Mouse (Mus musculus) frontal cortex, postnatal 10 days (tissue): Measurements from ENCODE around the gene Pyroxd2.

Experiments used
- DNase-seq, 2 experiments: peaks; one replicate each; pipeline ENCODE4 v3.0.0; 2022; ENCODE audit warnings: low spot score in 2 of 2, mixed read lengths in 1 of 2

Pyroxd2 gene

DNA sequence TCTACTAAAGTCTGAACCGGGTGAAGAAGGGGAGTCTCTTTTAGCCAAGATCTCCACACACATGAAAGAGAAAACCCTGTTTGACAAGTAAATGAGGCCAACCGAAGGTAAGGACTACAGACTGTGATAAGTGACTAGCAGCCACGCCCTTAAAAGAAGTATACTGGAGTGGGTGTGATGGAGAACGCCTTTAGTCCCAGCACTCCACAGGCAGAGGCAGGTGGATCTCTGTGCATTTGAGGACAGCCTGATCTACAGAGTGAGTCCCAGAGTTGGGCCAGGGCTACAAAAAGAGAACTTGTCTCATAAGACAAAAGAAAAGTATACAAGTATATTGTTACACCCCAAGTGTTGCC is 6.7 kb downstream of the Pyroxd2 start:
- DNase-seq, result no peak

DNA sequence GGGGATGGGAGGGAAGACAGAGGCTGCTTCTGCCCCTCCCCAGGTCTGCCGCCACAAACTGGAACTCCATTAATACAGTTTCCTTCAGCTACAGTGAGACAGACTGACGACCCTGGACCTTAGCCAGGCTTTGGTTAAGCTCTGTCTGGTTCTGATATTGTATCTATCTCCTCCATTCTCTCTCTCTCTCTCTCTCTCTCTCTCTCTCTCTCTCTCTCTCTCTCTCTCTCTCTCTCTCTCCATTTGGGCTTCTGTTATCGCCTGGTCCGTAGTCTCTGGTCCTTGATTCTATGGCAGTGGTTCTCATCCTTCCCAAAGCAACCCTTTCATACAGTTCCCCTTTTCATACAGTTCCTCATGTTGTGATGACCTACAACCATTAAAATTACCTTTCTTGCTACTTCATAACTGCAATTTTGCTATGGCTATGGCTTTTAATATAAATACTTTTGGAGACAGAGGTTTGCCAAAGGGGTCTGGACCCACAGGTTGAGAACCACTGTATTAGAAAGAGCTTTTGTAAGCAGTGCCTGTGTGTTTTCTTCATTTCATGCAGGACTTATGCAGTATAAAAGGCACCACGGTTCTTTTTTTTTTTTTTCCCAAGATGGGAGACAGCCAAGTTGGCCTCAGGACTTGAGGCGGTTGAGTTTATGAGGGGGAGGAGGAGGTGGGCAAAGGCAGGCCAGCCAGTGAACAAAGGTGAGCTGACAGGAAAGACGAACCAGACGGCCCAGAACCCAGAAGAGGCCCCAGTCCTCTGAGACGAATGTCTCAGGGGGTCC is 7.3 kb downstream of the Pyroxd2 start:
- DNase-seq, result no peak

DNA sequence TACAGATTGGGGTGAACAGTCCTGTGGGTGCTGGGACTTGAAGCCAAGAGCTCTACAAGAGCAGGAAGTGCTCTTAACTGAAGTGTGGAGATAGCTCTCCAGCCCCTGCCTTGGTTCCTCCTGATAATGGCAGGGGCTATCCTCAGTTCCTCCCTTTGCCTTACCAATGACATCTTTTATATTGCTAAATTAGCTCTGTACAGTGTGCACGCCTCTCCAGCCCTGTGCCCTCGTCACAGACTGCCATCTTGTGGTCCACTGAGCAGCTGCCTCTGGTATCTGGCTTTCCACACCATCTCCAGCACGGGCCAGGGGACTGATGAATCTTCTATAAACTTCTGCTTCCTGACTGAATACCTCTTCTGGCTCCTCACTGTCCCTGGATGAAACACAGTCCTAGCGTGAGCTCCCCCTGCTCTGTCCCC is 8.4 kb downstream of the Pyroxd2 start:
- DNase-seq, result peak in 1 of 2 experiments; percentile 65

DNA sequence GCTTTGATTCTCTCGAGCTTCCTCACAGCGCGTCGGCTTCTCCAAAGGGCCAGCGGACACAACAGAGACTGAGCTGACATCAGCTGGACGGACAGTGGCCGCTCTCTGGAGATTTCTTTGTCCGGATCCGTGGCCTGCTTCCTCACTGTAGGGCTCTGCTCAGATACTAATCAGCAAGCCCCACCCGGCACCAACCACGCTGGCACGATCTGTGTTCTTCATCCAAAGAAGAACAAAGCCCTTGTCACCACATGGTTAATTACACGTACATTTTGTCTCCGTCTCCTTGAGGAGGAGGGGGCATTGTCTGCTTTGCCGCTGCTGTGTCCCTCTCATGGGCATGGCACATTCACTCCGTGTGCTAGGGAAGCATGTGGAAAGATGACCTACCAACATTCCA is 9.3 kb downstream of the Pyroxd2 start:
- no peak for DNase-seq

DNA sequence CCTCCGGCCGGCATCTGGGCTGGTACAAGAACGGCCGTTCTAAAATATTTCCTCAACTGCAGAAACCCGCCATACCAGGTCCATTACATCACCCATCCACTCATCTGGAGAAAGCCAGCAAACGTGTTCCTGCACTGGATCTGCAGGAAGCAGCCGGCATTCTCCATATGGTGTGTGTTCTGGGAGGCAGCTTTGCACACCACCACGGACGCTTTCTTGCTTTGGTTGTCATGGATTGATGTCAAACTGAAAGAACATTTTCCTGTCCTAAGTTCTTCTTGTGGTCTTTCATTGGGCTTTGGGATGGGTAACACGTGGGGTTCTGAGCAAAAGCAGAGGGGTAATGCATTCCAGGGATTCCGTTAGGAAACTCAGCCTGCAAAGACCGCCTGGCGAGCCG is 10.7 kb downstream of the Pyroxd2 start:
- DNase-seq, result no peak

DNA sequence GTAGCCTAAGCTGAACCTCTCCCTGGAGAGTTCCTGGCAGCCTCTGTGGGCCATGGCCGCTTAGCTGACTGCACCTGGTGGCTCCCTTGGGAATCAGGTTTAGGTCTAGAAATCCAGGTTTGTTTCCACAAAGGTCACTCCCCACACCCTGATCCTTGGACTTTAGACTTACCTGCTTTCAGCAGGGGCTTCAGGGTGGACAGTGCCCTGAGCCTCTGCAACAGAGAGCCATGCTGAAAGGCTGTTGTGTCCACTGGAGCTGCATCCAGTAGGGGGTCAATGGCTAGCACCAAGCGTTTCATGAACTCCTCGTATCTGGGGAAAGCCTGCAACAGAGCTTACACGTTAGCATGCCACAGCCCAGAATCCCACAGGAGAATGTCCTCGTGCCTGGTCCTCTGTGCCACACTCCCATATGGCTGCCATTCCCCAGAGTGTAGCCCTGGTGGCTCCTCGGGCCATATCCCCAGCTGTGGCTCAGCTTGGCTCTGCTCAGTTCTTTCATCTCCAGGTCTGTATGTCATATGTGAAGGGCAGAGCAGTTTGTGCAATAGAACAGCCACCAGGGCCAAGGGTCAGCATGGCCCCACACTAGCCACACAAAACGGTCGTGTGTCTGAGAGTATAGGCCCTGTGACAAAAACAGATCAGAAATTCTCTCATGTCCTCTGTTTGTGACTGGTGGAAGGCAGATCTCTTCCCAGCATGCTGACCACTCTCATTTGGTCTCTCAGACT is 12.2 kb downstream of the Pyroxd2 start:
- no peak for DNase-seq

DNA sequence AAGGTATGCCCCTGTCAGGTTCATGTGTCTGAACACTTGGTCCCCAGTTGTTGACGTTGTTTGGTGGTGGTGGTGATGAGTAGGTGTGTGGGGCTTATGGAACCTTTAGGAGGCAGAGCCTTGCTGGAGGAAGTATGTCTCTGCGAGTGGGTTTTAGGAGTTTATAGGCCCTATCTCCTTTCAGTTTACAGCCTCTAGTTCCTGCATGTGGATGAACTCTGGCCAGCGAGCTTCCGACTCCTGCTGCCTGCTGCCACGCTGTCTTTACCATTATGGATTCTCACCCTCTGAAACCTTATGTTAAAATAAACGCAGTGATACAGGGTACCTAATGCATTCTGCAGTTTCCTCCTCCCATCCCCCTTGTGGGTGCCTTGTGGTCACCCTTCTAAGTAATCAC is 12.8 kb downstream of the Pyroxd2 start:
- no peak for DNase-seq

DNA sequence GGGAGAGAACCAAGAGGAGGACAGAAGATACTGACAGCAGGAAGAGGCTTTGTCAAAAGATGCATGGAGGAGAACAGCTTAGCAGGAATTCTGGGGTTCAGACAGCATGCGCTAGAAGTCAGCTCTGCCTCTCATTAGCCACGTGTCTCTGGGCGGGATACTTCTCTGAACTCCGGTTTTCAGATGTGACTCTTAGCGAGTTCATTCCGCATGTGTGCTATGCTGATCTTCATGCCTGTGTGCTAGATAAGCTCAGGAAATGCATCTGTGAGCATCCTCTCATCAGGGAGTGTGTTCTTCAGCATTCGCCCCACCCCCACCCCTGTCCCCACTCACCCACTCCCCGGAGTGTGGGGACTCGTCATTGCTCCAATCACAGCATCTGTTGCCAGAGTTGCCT is 14.8 kb downstream of the Pyroxd2 start:
- no peak for DNase-seq

DNA sequence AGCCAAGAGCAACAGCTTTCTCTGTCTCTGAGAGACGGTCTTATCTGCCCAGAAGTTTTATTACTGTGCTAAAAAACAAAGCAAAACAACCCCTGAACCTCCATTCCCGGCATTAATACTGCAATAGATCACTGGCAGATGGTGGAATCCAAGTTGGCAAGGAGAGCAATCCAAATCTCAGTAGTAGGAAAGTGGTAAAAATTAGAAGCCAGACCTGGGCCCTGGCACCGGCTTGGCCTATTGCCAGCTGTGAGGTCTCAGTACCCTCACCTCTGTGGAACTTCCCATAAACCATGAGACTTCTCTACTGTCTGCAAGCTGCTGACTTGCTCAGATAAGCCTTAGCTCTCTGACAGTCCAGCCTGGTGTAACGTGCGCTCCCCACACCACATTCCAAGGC is 17.6 kb downstream of the Pyroxd2 start:
- DNase-seq, result no peak

DNA sequence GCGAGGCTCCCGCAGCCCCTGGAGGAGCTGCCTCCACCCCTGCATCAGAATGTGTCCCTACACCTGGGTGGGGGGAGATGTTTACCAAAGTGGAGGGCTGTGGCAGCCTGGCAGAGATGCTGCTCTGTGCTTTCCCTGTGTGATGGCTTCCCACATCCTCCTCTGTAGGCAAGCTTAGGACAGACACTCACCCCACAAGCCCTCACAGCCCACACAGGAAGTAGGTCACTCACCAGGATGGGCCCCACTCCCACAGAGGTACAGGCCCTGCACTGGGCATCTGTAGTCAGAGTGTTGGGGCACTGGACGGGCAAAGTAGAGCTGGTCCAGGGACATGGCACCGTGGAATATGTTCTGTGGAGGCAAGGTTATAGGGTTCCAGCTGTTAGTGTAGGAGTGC is 25.2 kb downstream of the Pyroxd2 start:
- no peak for DNase-seq

DNA sequence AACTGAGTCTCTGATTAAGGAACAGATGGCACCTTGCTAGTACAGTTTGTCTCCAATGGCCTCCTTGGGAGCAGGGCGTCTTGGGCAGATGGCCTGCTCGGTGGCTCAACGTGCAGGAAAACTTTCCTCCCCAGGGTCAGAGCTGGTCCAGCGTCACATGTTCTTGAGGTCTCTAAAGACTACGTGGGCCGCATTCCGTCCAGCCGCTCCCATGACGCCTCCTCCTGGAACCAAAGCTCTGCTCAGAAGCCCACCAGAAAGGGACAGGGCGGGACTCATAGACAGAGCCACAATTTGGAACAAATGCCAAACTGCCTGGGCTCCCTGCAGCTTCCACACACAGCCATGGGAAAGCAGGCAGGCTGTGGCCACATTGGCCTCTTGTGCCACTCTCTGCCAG is 25.8 kb downstream of the Pyroxd2 start:
- DNase-seq, result no peak

DNA sequence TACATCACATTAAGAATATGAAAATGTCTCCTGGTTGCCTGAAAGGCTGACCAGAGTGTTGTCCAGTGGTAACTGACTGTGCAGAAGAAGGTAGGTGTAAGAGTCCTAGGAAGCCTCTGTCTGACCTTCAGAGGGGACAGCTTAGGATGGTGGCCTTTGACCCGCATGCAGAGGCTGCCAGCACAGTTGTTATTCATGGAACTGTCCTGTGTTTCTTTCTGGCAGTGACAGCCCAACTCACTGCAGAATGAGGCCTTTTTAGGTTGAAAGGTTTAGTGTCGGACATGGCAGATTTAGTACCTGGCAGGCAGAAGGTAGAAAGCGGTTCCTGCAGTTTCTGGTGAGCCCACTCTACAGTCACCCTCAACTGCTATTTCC is 26.6 kb downstream of the Pyroxd2 start:
- no peak for DNase-seq

DNA sequence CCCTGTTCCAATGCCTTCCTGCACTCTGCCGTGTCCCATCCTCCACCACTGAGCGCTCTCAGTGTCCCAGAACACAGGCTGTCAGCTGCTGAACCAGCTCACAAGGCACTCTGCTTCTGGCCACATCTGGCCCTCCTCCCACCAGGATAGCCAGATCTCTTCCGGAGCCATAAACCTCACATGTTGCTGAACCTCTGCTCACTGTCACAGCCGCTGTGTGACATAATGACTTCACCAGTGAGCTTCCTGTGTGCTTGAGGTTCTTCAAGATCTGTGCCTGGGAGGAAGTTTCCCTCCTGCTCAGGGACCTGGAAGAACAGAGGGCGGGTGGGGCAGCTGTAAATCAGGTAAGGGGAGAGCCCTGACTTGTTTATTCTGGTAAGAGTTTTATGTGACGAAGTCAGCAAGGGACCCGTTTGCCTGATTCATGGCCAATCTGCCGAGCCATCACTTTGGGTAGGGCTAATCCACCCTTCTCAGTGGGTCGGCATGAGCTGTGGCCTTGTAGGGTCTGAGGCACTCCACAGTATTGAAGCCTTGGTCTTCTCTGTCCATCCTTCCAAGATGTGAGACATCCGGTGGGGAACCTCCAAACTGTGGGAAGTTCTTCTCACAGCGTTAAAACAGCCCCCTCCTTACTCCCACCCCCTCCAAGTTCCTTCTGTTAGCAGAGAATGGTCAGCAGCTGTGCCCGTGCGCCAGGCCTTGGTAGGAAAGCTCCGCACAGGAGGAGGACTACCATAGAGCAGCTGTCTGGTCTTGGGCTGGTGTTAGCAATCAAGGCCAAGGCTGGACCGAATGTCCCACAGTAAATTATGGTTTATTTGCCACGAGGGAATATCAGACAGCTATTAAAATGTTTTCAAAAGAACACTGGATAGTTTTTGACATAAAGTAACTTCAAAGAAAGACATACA is 27.3 kb downstream of the Pyroxd2 start:
- no peak for DNase-seq

DNA sequence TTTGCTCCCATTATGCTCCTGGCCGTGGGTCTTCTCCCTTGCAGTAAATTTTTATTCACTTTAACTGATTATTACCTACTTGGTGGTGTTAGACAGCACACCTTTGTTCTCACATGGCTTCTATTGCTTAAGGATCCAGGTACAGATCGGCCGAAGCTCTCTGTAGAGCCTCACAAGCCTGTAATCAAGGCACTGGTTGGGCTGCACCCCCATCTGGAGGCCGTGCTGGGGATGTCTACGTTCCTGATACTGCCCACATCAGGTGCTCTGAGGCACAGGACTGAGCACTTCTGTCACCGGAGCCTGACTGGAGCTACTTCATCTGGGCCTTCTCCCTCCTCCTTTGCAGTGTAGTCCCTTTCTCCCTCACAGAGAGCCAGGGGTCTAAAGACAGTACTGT is 29.3 kb downstream of the Pyroxd2 start:
- no peak for DNase-seq

DNA sequence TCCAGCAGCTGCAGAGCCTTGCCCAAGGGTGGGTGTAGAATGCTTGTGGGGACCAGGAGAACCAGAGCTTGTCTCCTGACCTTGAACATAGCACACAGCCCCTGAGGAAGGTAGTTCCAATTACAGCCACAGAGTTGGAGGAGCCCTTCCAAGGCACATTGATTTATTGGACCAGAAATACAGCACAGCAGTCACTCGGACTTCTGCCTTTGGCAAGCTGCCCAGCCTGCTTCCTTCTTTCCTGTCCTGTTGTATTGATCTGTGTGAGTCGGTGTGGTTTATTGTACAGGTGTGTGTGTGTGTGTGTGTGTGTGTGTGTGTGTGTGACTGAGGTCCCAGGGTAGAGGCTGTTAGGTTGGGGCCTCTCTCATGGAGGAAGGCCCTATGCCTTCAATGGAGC is 30.1 kb downstream of the Pyroxd2 start:
- no peak for DNase-seq

DNA sequence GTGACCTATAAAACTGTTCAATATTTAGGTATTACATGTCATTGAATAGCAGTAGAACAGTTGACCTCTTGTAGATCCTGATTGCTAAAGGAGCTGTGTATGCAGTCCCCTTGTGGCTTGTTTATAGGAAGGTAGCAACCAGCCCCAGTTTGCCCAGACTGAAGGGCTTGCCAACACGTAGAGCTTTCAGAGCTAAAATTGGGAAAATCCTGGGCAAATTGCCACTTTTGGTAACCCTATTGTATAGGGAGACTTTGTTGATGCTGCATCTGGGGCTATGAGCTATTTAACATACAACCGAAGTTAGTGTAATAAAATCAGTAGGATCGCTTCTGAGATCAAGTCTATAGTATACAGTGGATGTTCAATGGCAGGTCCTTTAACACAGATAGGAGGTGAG is 34.5 kb downstream of the Pyroxd2 start:
- no peak for DNase-seq

DNA sequence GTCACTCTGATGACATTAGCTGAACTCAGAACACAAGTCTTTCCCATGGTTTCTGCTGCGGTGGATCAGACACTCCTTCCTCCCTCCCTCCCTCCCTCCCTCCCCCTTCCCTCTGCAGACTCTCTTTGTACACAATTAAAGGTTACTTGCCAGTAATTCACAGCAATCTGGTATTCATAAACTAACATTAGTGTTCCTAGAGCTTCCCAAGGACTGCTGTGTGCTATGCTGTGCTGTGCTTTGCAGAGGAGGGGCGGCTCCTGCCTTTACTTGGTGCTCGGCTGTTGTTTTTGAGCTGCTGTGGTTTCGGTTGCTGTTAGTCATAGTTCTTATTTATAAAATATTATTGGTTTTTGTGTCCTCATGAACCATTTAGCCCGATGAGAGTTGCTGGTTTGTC is 34.9 kb downstream of the Pyroxd2 start:
- no peak for DNase-seq

DNA sequence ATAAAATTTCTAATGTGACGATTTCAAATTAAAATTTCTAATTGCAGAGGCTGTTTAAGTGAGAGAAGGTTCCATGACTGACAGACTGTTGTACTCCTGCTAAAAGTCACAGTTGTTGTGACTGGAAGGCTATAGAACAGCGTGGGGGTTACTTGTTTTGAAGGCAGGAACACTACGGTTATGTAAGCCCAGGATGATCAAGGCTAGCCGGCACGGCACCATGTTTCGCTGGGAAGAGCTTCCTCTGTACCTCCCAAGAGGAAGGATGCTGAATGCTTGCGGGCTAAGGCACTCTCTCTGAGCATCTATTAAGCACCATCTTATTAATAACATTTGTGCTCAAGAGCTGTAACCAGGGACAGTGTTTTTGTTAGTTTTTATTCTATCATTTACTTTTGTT is 36.1 kb downstream of the Pyroxd2 start:
- DNase-seq, result no peak

DNA sequence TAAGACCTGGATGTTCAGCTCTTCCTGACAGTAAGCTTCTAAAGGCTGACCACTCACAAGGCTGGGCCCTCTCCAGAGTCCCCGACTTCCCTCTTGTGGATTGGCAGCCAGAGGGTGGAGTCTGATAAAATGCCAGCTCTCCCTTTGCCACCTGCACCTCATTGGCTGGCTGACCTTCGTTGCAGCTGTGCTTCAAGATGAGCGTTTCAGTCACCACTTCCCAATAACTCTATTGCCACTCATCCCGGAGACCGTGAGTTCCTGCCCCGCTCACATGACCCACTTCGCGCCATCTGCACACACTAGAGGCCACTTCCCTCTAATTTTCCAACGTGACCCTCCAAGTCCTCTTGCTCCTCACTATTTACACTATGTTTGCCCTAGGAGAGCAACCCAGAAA is 38.8 kb downstream of the Pyroxd2 start:
- DNase-seq, result no peak

DNA sequence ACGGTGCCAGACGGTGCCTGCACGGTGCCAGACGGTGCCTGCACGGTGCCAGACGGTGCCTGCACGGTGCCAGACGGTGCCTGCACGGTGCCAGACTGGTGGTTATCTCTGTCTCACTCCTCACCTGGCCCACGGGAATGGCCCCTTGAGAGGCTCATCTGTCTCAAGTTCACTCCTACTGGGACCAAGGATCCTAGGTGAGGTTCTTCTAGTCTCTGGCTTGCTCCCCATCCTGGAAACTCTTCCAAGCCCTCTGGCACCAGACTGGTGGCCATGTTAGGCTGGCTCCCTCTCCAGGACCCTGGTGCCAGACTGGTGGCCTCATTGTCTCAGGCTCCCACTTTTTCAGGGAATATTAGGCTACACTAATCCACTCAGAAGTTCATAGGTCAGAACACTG is 53.1 kb downstream of the Pyroxd2 start:
- DNase-seq, result no peak

DNA sequence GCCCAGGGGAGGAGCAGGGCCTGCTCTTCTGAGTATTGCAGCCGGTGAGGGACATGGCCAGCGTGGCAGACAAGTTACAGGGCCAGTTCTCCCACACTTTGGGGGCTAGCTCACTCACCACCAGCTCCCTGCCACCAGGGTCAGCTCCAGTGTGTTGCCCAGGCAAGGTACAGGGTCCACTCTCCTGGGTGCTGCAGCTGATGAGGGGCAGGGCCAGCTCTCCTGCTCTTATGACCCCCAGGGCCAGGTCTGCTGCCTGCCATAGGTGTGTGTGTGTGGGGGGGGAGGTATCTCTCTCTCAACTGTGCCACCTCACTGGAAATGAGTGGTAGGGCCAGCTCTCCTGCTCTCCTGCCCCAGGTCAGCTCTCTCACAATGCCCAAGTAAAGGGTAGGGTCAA is 54.0 kb downstream of the Pyroxd2 start:
- no peak for DNase-seq

DNA sequence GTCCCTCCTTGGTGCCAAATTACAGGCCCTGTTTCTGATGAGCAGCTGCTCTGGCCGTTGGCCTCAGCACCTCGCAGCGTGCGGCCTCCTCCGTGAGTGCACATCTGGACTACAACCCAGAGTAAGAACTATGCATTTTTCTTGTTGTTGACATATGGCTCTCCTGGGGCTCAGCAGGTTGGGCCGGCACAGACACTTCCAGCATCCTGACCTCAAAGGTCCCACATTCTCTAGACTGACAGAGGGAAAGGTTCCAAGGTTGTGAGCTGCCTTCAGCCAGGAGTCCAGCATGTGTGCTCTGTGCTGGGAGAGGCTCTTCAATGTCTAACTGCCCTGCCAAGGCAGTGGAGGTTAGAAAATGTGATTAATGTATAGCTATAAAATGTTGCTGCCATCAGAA is 55.2 kb downstream of the Pyroxd2 start:
- DNase-seq, result no peak

DNA sequence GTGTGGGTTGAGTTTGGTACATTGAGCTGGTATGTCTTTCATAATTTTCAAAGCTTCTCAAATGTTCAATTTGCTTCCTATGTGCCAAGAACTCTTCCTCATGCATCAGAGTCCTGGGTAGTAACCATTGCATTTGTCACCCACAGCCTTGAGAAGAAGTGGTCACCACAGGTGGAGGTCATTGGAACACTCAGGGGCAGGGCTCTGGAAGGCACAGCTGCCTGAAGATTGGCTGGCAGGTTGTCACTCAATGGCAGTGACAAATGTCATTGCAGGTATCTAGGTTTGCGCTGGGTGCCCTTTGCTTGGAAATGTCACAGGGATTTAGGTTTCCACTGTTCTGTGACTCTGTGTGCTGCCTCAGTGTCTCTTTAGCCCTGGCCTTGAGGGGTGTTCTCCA is 62.3 kb downstream of the Pyroxd2 start:
- DNase-seq, result no peak
